Mouse (Mus musculus) testis, adult 2 months (tissue): ENCODE results near the gene Slc36a3.

ENCODE experiments used
- CTCF ChIP-seq: fragments of 200-500 bp; IDR thresholded peaks from 2 replicates; pipeline ENCODE4 v1.5.1; 2012; ENCODE audit warnings: low read depth, mild to moderate bottlenecking, inconsistent platforms, low read length, moderate library complexity; ENCODE audit not compliant: control insufficient read depth, insufficient read depth, insufficient replicate concordance
- POLR2A ChIP-seq: fragments of 200-500 bp; IDR thresholded peaks from 2 replicates; pipeline ENCODE4 v1.6.1; 2012; ENCODE audit warnings: low read depth, mild to moderate bottlenecking, inconsistent platforms, low read length, moderate library complexity; ENCODE audit not compliant: control insufficient read depth

DNA sequence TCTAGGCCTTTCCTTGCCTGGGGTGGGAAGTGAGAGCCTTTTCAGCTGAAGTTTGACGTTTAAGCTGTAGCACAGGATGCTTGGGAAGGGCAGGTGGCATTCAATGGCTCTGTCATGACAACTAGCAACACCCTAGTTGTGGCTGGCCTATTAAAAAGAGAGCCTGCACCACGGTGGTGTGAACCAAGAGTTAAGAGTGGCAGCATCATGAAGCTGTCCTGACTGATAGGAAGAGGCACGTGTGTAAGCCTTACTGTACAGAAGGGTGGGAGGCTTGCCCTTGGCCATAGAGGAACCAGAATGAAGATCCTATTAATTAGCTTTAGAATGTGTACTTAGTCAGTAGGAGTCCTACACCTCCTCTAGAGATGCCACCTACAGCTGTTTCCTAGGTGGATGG, 23.1 kb downstream of the Slc36a3 start:
- TF ChIP-seq CTCF, result no peak
- TF ChIP-seq POLR2A, result no peak
